Mouse (Mus musculus) brain, embryonic 14.5 days (tissue): ENCODE data around the gene Snip1. TPM values are rescaled to one million over a fixed set of nuclear protein-coding genes. Genes with fewer than 3 reads are reported as not detected.

Experiments used
- DNase-seq: peaks from one replicate; pipeline ENCODE4 v3.0.0-alpha.2; 2011; ENCODE audit warnings: low read depth
- CTCF ChIP-seq: fragments of 200-500 bp; IDR thresholded peaks from 2 replicates; pipeline ENCODE4 v1.5.1; 2012; ENCODE audit warnings: inconsistent platforms, mild to moderate bottlenecking, moderate library complexity, borderline replicate concordance; ENCODE audit not compliant: insufficient read depth, insufficient read length; ENCODE audit errors: extremely low read depth
- POLR2A ChIP-seq: fragments of 200-500 bp; IDR thresholded peaks from 2 replicates; pipeline ENCODE4 v1.6.1; 2012; ENCODE audit warnings: mild to moderate bottlenecking, inconsistent platforms, borderline replicate concordance; ENCODE audit not compliant: poor library complexity, insufficient read depth, insufficient read length, severe bottlenecking; ENCODE audit errors: extremely low read depth
- polyA plus RNA-seq: library from polyadenylated mRNA; depleted of rRNA; stranded (reverse); fragments of >200 nt; gene quantifications from 2 replicates; pipeline ENCODE4 v1.2.3, GENCODE M21; 2012

Gene Snip1
- polyA plus RNA-seq, 1 experiment: 19.0 TPM

GRCm38 (mm10) chr4:125065517-125066307 lies 760 bp upstream of the Snip1 start, which contains the start of gene Dnali1:
TSS of gene Dnali1 (minus strand) at chr4:125065703.
- TF ChIP-seq POLR2A: no peak
- TF ChIP-seq CTCF: no peak
- peak; percentile 77 for DNase-seq

GRCm38 (mm10) chr4:125077700-125078099 lies 11.2 kb downstream of the Snip1 start:
- DNase-seq: no peak
- TF ChIP-seq POLR2A (no peak), CTCF (no peak)

- no peak for TF ChIP-seq POLR2A
- TF ChIP-seq CTCF: no peak
- no peak for DNase-seq
Measured at GRCm38 (mm10) chr4:125078698-125079097, 12.2 kb downstream of the Snip1 start.

GRCm38 (mm10) chr4:125084403-125085345 lies 18.2 kb downstream of the Snip1 start, which contains the start of gene Meaf6:
TSS of gene Meaf6 (plus strand) at chr4:125085134.
- TF ChIP-seq POLR2A (peak; percentile 75), CTCF (peak; percentile 91)
- DNase-seq: peak; percentile 94

- no peak for TF ChIP-seq CTCF
- no peak for TF ChIP-seq POLR2A
- peak; percentile 91 for DNase-seq
Measured at GRCm38 (mm10) chr4:125085346-125085841, 18.9 kb downstream of the Snip1 start.

GRCm38 (mm10) chr4:125093031-125093430 lies 26.6 kb downstream of the Snip1 start:
- DNase-seq: no peak
- no peak for TF ChIP-seq CTCF
- no peak for TF ChIP-seq POLR2A

- no peak for DNase-seq
- TF ChIP-seq POLR2A (no peak), CTCF (no peak)
Measured at GRCm38 (mm10) chr4:125096066-125096465, 29.6 kb downstream of the Snip1 start.

- no peak for TF ChIP-seq POLR2A
- TF ChIP-seq CTCF: no peak
- no peak for DNase-seq
Measured at GRCm38 (mm10) chr4:125097412-125097811, 30.9 kb downstream of the Snip1 start.

GRCm38 (mm10) chr4:125099458-125099857 lies 33.0 kb downstream of the Snip1 start:
- TF ChIP-seq CTCF (peak; percentile 94), POLR2A (no peak)
- peak; percentile 87 for DNase-seq

GRCm38 (mm10) chr4:125101334-125101733 lies 34.9 kb downstream of the Snip1 start:
- TF ChIP-seq CTCF: no peak
- TF ChIP-seq POLR2A: no peak
- DNase-seq: no peak

GRCm38 (mm10) chr4:125105354-125105753 lies 38.9 kb downstream of the Snip1 start:
- TF ChIP-seq CTCF (no peak), POLR2A (no peak)
- no peak for DNase-seq

- peak; percentile 85 for DNase-seq
- TF ChIP-seq CTCF (peak; percentile 85), POLR2A (no peak)
Measured at GRCm38 (mm10) chr4:125114638-125115037, 48.2 kb downstream of the Snip1 start.

- TF ChIP-seq CTCF (no peak), POLR2A (no peak)
- DNase-seq: no peak
Measured at GRCm38 (mm10) chr4:125115081-125115480, 48.6 kb downstream of the Snip1 start.
